Mouse (Mus musculus) neutrophil, adult 5-6 weeks (primary cell): Measurements from ENCODE around the gene Gm20388. TPM values are rescaled to one million over a fixed set of nuclear protein-coding genes. Genes with fewer than 3 reads are reported as not detected.

Experiments used
- ATAC-seq: fragments of 151-379, 151-347 bp; 2 replicates; pipeline ENCODE4 v1.8.0; 2017; ENCODE audit warnings: mild to moderate bottlenecking, moderate TSS enrichment; ENCODE audit not compliant: insufficient number of reproducible peaks, poor library complexity, low FRiP score, severe bottlenecking; ENCODE audit errors: extremely low read depth
- total RNA-seq: library from RNA; stranded (forward); fragments of 200-1000 nt; gene quantifications from 2 replicates; pipeline ENCODE4 v1.2.3, GENCODE M21; 2017

Gm20388 gene
- total RNA-seq, 1 experiment from 2014 or later, result 10.8 TPM

DNA sequence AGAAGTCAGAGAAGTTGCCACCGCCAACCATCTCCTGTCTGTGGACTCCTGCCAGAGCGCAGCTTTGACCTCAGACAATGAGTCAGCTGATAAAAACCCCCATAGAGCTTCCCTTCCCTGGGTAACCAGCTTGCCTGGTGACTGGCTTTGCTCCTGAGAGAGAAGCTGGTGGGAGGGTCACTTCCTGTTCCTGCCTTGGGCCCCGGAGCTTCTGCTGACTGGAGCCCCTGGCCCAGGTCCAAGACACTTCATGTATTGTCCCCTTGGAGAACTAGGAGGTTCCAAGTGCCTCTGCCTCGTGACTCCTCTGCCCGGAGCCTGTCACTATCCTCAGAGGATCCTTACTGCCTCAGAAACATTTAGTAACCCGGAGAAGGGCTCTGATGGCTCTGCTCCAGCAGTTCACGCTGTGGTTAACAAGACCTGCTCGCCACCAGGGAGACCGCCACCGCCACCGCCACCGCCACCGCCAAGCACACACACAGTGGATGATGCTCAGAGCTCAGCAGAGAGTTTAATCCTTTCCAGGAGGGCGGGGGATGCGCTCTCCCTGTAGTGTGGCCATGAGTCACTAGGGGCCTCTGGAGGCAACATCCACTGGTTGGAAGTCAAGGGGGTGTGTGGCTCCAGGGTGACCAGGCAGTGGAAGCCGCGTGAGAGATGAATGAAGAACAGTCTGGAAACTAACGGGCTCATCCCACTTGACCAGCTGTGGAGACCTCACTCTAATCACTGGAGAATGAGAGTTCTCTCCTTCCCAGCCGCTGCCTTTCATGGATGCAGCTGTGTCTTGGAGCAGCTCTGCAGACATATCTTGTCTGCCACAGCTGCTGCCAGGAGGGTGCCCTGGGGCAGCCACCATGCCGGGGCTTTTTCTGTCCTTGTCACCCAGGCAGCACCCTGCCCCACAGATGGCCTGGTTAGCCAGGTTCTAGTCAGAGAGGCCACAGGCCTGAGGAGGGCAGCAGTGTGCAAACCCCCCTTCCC lies 653.5 kb downstream of the Gm20388 start:
- peak; percentile 73 for ATAC-seq

- ATAC-seq, result no peak
These were observed 654.6 kb downstream of the Gm20388 start for GRCm38 (mm10) chr8:120565151-120565711.

- no peak for ATAC-seq
These were observed 656.0 kb downstream of the Gm20388 start for GRCm38 (mm10) chr8:120566681-120567080.

GRCm38 (mm10) chr8:120567731-120568130 lies 657.1 kb downstream of the Gm20388 start:
- no peak for ATAC-seq

DNA sequence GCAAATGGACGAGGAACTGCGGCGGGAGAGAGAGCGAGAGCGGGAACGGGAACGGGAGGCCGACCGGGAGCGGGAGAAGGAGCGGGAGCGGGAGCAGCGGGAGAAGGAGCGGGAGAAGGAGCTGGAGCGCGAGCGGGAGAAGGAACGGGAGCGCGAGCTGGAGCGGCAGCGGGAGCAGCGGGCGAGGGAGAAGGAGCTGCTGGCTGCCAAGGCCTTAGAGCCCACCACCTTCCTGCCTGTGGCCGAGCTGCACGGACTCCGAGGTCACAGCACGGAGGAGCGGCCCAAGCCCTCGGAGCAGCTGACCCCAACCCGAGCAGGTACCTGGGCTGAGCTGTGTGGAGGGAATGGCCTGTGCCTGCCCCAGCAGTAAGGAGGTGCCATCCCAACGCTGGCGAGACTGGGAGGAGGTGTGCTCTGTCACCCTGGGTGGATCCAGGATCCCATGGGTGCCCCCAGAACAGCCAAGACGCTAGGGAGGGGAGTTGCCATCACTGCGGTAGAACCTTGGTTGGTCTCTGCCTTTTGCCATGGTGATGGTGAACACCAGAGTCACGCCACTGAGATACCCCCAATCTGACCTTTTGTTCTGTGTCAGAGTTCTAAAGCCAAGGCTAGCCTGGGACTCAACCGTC lies 657.6 kb downstream of the Gm20388 start:
- ATAC-seq, result no peak

DNA sequence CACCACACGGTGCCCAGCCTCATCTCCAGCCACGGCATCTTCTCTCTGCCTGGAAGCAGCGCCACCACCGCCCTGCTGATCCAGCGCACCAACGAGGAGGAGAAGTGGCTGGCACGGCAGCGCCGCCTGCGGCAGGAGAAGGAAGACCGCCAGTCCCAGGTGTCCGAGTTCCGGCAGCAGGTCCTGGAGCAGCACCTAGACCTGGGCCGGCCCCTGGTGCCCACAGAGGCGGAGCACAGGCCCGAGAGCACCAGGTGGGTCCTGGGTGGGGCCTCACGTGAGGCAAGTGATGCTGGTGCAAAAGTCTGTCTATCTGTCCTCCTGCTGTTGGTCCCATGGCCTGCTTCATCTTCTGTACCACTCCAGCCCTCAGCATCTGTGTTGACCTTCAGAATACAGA lies 658.5 kb downstream of the Gm20388 start:
- ATAC-seq, result no peak

- ATAC-seq, result peak; percentile 48
These were observed 659.5 kb downstream of the Gm20388 start for GRCm38 (mm10) chr8:120569939-120570715.

DNA sequence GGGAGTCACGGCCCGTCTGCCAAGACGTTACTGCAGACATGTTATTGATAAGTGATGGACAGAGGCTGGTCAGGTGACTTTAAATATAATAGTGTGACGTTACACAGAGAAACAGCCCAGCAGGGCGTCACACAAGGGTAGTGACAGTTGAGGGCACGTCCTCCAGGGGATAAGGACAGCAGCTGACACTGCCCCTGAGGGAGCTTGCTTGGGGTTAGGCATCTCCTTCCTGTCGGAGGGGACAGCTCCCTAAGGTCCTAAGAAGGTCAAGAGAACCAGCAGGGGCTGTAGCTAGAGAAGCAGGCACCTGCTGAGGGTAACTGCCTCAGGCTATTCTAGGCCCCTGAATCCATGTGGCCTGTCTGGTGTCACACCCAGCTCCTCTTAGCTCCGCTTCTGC lies 660.9 kb downstream of the Gm20388 start:
- ATAC-seq, result no peak

GRCm38 (mm10) chr8:120572534-120572933 lies 661.9 kb downstream of the Gm20388 start:
- ATAC-seq, result peak; percentile 53

DNA sequence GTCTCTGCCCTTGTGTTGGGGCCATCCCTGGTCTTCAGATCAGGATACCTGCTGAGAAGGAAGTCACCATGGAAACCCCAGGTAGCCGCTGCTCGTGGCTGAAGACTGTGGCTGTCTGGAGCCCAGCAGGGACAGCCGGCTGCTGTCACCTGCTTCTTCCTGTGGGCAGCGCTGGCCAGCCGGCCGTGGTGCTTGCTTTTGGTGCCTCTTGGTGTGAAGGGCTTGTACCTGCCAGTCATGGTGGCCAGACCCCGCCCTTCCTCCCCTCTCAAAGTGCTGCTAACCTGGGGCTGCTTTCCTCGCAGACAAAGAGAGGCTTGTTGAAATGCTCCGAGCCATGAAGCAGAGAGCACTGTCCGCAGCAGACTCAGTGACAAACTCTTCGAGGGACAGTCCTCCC lies 663.2 kb downstream of the Gm20388 start:
- no peak for ATAC-seq

DNA sequence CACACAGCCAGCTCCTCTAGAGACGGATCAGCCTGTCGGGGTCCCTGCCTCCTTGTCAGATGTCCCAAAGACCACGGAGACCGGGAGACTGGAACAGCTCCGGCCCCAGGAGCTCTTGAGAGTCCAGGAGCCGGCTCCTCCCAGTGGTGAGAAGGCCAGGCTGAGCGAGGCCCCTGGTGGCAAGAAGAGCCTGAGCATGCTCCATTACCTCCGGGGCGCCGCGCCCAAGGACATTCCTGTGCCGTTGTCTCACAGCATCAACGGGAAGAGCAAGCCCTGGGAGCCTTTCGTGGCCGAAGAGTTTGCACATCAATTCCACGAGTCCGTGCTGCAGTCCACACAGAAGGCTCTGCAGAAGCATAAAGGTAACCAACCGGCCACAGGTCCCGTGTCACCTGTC lies 664.3 kb downstream of the Gm20388 start:
- ATAC-seq, result no peak

DNA sequence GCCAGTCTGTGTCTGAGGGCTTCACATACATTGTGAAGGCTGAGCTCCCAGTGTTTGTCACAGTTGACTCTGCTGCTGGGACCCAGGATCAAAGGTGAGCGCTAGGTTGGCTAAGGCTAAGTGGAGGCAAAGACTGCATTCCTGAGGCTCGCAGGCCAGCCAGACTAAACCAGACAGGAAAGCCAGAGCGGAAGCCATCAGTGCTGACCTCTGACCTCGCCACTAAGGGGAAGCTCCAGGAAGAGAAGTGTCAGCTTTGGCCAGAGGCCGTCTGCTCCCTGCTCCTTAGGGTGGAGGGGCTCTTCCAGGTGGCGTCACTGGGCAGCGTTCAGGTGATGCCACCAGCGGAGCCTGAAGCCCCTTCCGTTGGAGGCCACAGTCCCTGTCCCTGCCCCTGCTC lies 665.2 kb downstream of the Gm20388 start:
- no peak for ATAC-seq

DNA sequence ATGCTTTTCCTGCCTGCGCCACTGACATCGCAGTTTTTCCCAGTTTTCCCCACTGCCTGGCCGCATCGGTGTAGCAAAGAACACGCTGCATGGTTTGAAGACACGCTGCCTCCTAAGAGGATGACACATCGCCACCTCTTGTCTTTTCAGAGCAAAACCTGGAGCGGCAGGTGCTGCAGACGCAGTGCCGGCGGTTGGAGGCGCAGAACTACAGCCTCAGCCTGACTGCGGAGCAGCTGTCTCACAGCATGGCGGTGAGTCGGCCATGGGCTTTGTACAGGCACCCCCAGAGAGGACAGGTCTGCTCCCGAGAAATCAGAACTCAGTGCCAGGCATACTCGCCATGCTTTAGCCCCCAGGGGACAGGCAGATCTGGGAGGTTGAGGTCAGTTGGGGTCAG lies 667.2 kb downstream of the Gm20388 start:
- no peak for ATAC-seq

DNA sequence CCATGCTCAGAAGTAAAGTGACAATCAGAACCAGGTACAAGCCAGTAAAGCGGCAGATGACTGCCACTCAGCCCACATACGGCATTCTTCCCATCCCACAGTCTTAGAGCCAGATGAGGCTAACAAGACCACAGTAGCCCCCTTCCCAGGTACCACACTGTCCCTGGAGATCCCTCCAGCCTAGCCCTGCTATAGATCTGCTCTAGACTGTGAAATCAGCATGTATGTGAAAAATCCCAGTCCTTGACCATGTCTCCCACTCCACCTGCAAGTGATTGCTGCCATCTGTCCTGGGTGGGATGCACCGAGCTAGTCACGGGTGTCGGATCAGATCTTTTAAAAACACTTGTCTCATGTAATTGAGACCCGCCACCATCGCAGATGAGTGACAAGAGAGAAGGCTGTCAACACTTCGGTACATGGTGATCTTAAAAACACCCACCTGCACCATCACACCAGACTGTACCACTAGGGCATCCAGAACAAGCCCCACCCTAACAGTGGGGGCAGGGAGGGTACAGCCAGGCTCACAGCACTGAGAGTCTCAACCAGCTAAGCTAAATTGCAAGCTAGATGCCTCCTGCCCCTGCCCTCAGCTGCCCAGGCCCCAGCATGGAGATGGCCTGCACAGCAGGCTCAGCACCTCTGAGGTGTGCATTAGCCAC lies 669.8 kb downstream of the Gm20388 start:
- no peak for ATAC-seq

DNA sequence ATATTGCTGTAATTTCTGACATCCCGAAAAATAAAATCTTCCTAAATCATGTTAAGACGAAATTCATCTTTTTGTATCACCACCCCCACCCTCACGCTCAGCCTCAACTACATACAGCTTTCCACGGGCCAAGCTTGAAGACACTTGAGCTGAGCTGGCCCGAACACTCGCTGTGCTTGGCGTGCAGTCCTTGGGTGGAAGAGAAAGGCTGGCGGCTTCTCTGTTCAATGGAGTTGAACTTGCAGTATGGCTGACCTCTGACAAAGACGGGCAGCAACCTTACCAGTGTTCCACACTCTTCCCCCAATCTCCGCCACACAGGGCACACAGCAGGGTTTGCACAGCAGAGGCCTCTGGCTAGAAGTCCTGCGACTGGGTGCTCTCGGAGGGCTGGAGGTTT lies 670.7 kb downstream of the Gm20388 start:
- no peak for ATAC-seq

- ATAC-seq, result no peak
These were observed 671.2 kb downstream of the Gm20388 start for GRCm38 (mm10) chr8:120581811-120582210.

DNA sequence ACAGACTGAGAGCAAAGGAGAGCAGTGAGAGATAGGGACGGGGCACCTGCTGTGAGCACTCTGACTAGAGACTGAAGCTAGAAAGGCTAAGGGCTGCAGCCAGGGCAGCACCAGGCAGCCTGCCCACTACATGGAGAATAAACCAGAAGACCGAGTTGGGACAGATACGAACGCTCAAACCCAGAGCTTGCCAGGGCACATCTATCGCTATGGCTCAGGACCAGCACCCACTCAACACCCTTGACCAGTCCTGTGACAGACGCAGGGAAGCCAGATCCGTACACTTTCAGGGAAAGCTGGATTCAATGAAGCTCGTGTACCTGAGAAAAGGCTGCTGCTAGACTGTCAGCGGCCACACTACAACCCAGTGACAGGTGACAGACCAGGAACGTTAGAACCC lies 674.9 kb downstream of the Gm20388 start:
- ATAC-seq, result no peak

DNA sequence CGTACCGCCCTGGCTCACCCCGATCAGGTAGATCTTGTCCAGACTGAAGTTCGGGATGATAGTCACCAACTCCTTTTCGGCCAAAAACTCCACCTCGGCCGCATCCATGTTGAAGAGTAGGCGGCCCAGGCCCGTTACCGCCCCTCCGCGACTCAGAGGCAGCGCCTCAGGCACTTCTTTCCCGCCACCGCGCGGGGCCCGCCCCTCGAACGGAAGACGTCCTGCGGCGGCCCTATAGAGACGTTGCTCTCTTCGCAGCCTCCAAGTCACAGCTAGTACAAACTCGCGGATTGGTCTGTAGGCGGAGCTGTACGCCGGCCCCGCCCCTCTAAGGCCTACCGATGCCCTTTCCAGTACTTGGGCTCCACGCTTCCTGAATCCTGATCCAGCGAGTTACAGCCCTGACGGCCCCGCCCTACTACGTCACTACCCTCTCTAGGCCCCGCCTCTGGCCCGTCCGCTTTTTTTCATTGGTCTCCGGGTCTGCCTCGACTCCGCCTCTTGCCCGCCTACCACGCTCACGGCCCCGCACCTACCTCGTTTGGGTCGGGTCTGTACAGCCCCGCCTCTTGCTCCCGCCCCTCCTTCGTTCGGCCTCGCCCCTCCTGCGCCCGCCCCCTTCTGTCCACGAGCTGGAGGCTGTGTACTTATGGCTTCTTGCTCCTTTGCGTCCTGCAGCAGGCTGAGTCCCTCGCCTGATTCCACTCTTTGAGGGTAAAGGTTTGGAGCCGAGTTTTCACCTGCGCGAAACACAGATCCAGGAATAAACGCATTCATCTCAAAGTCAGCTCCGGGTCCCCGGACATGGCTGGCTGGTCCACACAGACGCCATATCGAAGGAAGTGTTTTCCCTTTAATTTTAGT lies 678.5 kb downstream of the Gm20388 start, which contains the start of gene Gins2:
Gene Gins2, minus strand, starts transcription at position 397 of the 864 bp plus-strand sequence.
- peak; percentile 95 for ATAC-seq
